19 mouse cellular contexts compared by ENCODE assay signal in the genomic region with DNA sequence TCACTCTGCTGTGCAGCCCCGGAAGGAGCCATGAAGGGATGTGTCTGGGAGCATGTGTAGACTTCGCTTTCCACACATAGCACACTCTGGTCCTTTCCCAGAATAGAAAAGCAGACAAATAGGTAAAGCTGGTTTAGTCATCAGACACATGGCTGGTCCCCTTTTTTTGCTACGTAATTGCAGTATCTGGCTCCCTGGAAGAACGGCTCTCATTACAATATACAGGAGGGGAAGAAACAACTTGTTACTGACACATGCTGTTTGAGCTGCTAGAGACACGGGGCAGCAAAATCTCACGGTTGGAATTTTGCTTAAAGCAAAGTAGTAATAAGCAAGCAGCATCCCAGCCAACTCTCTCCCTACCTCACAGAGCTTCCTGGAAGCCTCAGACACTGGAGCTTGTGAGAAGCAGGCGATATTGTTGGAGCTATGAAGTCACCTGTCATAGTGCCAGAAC.
DNase-seq lines count a peak whose midpoint lies in the region; ATAC-seq and TF ChIP-seq lines count a peak whose summit lies in the region.
"Had no signal": no experiment of that assay in that cellular context is flagged by ENCODE, and none has a peak within 500 bp of the region (broad histone marks: within the 10 kb centered on the region; RNA-seq: fewer than 3 reads in every experiment).

No protein-coding gene starts in this region.

- no peaks in the 10 kb centered on the region for H3K4me1 ChIP-seq in kidney, embryonic 16.5 days (ENCODE audit: insufficient read depth, low read length)
- H3K4me1 ChIP-seq: hindbrain, embryonic 15.5 days; kidney, embryonic 15.5 days; liver, embryonic 13.5 days; lung, embryonic 15.5 days; midbrain, embryonic 13.5 days; stomach, embryonic 15.5 days had no signal

- TF ChIP-seq CTCF in layer of hippocampus, adult 2 months (conservative IDR thresholded peaks at IDR 0.05), result no peak

- 70% methylated on average over 7 of the region's 7 CpGs for WGBS in kidney, embryonic 16.5 days

- peak in 1 of 2 experiments; percentile 29 for DNase-seq in layer of hippocampus, adult 2 months (ENCODE audit: low spot score in 2 of 2)
- DNase-seq in layer of hippocampus, postnatal 14 days (ENCODE audit: low spot score in 2 of 2), result no peak
- DNase-seq in right cerebral cortex, adult 18-20 months, result peak; percentile 56
- DNase-seq in right cerebral cortex, postnatal 4 days, result no peak
- peak; percentile 63 for DNase-seq in layer of hippocampus, adult 9-11 months
- DNase-seq in adrenal gland, adult (ENCODE audit: inconsistent age in 2 of 2, low spot score in 1 of 2), result no peak
- DNase-seq: cerebellum, postnatal 10 days; gastrocnemius, postnatal 25 days; liver, embryonic 13.5 days; spleen, adult 18-20 months; thymus, postnatal 14 days had no signal

- H3K9ac ChIP-seq in kidney, embryonic 16.5 days (replicated peaks; ENCODE audit: low read length), result no peak overlapping the region
- H3K9ac ChIP-seq: hindbrain, embryonic 15.5 days; kidney, embryonic 15.5 days; liver, embryonic 13.5 days; lung, embryonic 15.5 days; midbrain, embryonic 13.5 days; stomach, embryonic 15.5 days had no signal

- peak overlapping the region; percentile 57 for H3K27ac ChIP-seq in layer of hippocampus, adult 2 months
- no peak overlapping the region for H3K27ac ChIP-seq in kidney, embryonic 16.5 days (ENCODE audit: low read length)
- H3K27ac ChIP-seq: heart, embryonic 10.5 days; hindbrain, embryonic 15.5 days; kidney, embryonic 15.5 days; liver, embryonic 13.5 days; lung, embryonic 15.5 days; midbrain, embryonic 13.5 days; stomach, embryonic 15.5 days had no signal

- peaks cover 11% of the 10 kb centered on the region for H3K9me3 ChIP-seq in kidney, embryonic 16.5 days (ENCODE audit: low read length)
- H3K9me3 ChIP-seq: hindbrain, embryonic 15.5 days; liver, embryonic 13.5 days; lung, embryonic 15.5 days; stomach, embryonic 15.5 days had no signal

- no peaks in the 10 kb centered on the region for H3K27me3 ChIP-seq in kidney, embryonic 16.5 days (ENCODE audit: insufficient read depth, low read length)
- H3K27me3 ChIP-seq: hindbrain, embryonic 15.5 days; kidney, embryonic 15.5 days; liver, embryonic 13.5 days; lung, embryonic 15.5 days; midbrain, embryonic 13.5 days; stomach, embryonic 15.5 days had no signal

- H3K4me3 ChIP-seq in layer of hippocampus, adult 2 months, result no peak overlapping the region
- H3K4me3 ChIP-seq in kidney, embryonic 16.5 days (ENCODE audit: low read length), result no peak overlapping the region
- H3K4me3 ChIP-seq: heart, embryonic 10.5 days; hindbrain, embryonic 15.5 days; kidney, embryonic 15.5 days; liver, embryonic 13.5 days; lung, embryonic 15.5 days; midbrain, embryonic 13.5 days; stomach, embryonic 15.5 days had no signal

- ATAC-seq in kidney, embryonic 16.5 days (ENCODE audit: low FRiP score, low TSS enrichment), result no peak
- ATAC-seq: intestine, embryonic 16.5 days; midbrain, embryonic 13.5 days had no signal

- H3K36me3 ChIP-seq in kidney, embryonic 16.5 days (ENCODE audit: insufficient read depth, low read length), result no peaks in the 10 kb centered on the region
- H3K36me3 ChIP-seq: heart, embryonic 10.5 days; hindbrain, embryonic 15.5 days; kidney, embryonic 15.5 days; liver, embryonic 13.5 days; lung, embryonic 15.5 days; midbrain, embryonic 13.5 days; stomach, embryonic 15.5 days had no signal

- H3K4me2 ChIP-seq in kidney, embryonic 16.5 days (replicated peaks; ENCODE audit: low read depth, low read length), result no peak overlapping the region
- H3K4me2 ChIP-seq: hindbrain, embryonic 15.5 days; kidney, embryonic 15.5 days; liver, embryonic 13.5 days; lung, embryonic 15.5 days; midbrain, embryonic 13.5 days; stomach, embryonic 15.5 days had no signal

Comparison
In these comparisons a context has a peak if more than half of its experiments do, and no peak if none do; other contexts are left out.
1. DNase-seq: peak in right cerebral cortex, adult 18-20 months (single experiment) and layer of hippocampus, adult 9-11 months (single experiment); none in layer of hippocampus, postnatal 14 days (0 of 2), right cerebral cortex, postnatal 4 days (single experiment) and adrenal gland, adult (0 of 2).